Mouse (Mus musculus): Measurements from ENCODE around the gene Nfkbie. TPM values are rescaled to one million over a fixed set of nuclear protein-coding genes. Genes with fewer than 3 reads are reported as not detected.

The Nfkbie gene
- polyA plus RNA-seq, 2 experiments, result 3.6 to 4.0 TPM

- Histone ChIP-seq H3K4me1 (ENCODE audit: control insufficient read depth, insufficient read depth, low read length) (peaks cover 5% of the 10 kb centered on the region; the same call in 1 of the 2 replicates), H3K27me3 (ENCODE audit: control insufficient read depth, insufficient read depth, low read length) (no peaks in the 10 kb centered on the region), H3K27ac (replicated peaks; ENCODE audit: low read depth, low read length) (no peak overlapping the region), H3K36me3 (ENCODE audit: control insufficient read depth, insufficient read depth, low read length) (peaks cover 42% of the 10 kb centered on the region), H3K9ac (ENCODE audit: low read depth, low read length, severe bottlenecking) (no peak overlapping the region), H3K4me2 (replicated peaks; ENCODE audit: low read depth, low read length, severe bottlenecking) (no peak overlapping the region), H3K4me3 (replicated peaks; ENCODE audit: low read length) (no peak overlapping the region), H3K9me3 (ENCODE audit: control insufficient read depth, low read length) (no peaks in the 10 kb centered on the region)
- no peak for ATAC-seq (ENCODE audit: low FRiP score, low read depth)
- TF ChIP-seq POLR2A (IDR thresholded peaks at IDR 0.05; ENCODE audit: borderline replicate concordance, extremely low read depth, insufficient read depth, insufficient read length), result no peak
- 67% methylated on average over 12 of the region's 12 CpGs for WGBS
- no peak for DNase-seq (ENCODE audit: low spot score)
Measured at GRCm38 (mm10) chr17:45518766-45519475, 36.6 kb upstream of the Nfkbie start.

- H3K27ac ChIP-seq (replicated peaks; ENCODE audit: low read depth, low read length), result no peak overlapping the region
- peaks cover 42% of the 10 kb centered on the region for H3K36me3 ChIP-seq (ENCODE audit: control insufficient read depth, insufficient read depth, low read length)
- peaks cover 5% of the 10 kb centered on the region; the same call in 1 of the 2 replicates for H3K4me1 ChIP-seq (ENCODE audit: control insufficient read depth, insufficient read depth, low read length)
- no peak overlapping the region for H3K4me2 ChIP-seq (replicated peaks; ENCODE audit: low read depth, low read length, severe bottlenecking)
- 56% methylated on average over 11 of the region's 11 CpGs for WGBS
- H3K4me3 ChIP-seq (replicated peaks; ENCODE audit: low read length), result no peak overlapping the region
- ATAC-seq (ENCODE audit: low FRiP score, low read depth) (no peak), DNase-seq (ENCODE audit: low spot score) (no peak)
- H3K9ac ChIP-seq (ENCODE audit: low read depth, low read length, severe bottlenecking), result no peak overlapping the region
- no peaks in the 10 kb centered on the region for H3K27me3 ChIP-seq (ENCODE audit: control insufficient read depth, insufficient read depth, low read length)
- TF ChIP-seq POLR2A (IDR thresholded peaks at IDR 0.05; ENCODE audit: borderline replicate concordance, extremely low read depth, insufficient read depth, insufficient read length), result no peak
- H3K9me3 ChIP-seq (ENCODE audit: control insufficient read depth, low read length), result no peaks in the 10 kb centered on the region
Measured at GRCm38 (mm10) chr17:45520136-45520535, 35.4 kb upstream of the Nfkbie start.

- DNase-seq (ENCODE audit: low spot score), result peak; percentile 71
- no peak for TF ChIP-seq POLR2A (IDR thresholded peaks at IDR 0.05; ENCODE audit: borderline replicate concordance, extremely low read depth, insufficient read depth, insufficient read length)
- WGBS, result under 1% methylated on average over 20 of the region's 21 CpGs
- Histone ChIP-seq H3K9ac (ENCODE audit: low read depth, low read length, severe bottlenecking) (peak within 1 kb of the TSS; percentile 55), H3K27me3 (ENCODE audit: control insufficient read depth, insufficient read depth, low read length) (no peaks in the 10 kb centered on the region), H3K4me3 (replicated peaks; ENCODE audit: low read length) (peak within 1 kb of the TSS; percentile 35), H3K27ac (replicated peaks; ENCODE audit: low read depth, low read length) (no peak within 1 kb of the TSS), H3K4me2 (replicated peaks; ENCODE audit: low read depth, low read length, severe bottlenecking) (peak within 1 kb of the TSS; percentile 69), H3K4me1 (ENCODE audit: control insufficient read depth, insufficient read depth, low read length) (peaks cover 5% of the 10 kb centered on the region; the same call in 1 of the 2 replicates), H3K9me3 (ENCODE audit: control insufficient read depth, low read length) (no peaks in the 10 kb centered on the region), H3K36me3 (ENCODE audit: control insufficient read depth, insufficient read depth, low read length) (peaks cover 25% of the 10 kb centered on the region)
- peak; percentile 77 for ATAC-seq (ENCODE audit: low FRiP score, low read depth)
Measured at GRCm38 (mm10) chr17:45523263-45523662, 32.2 kb upstream of the Nfkbie start, which contains the start of gene Tcte1. Gene Tcte1 (plus strand): TSS chr17:45523434.

- peaks cover 9% of the 10 kb centered on the region for H3K27me3 ChIP-seq (ENCODE audit: control insufficient read depth, insufficient read depth, low read length)
- H3K9me3 ChIP-seq (ENCODE audit: control insufficient read depth, low read length), result no peaks in the 10 kb centered on the region
- TF ChIP-seq POLR2A (IDR thresholded peaks at IDR 0.05; ENCODE audit: borderline replicate concordance, extremely low read depth, insufficient read depth, insufficient read length), result no peak
- H3K4me1 ChIP-seq (ENCODE audit: control insufficient read depth, insufficient read depth, low read length), result peaks cover 5% of the 10 kb centered on the region; the same call in 1 of the 2 replicates
- H3K4me3 ChIP-seq (replicated peaks; ENCODE audit: low read length), result no peak overlapping the region
- WGBS, result 27% methylated on average over 4 of the region's 4 CpGs
- no peak overlapping the region for H3K27ac ChIP-seq (replicated peaks; ENCODE audit: low read depth, low read length)
- H3K36me3 ChIP-seq (ENCODE audit: control insufficient read depth, insufficient read depth, low read length), result peaks cover 8% of the 10 kb centered on the region
- no peak overlapping the region for H3K9ac ChIP-seq (ENCODE audit: low read depth, low read length, severe bottlenecking)
- DNase-seq (ENCODE audit: low spot score) (no peak), ATAC-seq (ENCODE audit: low FRiP score, low read depth) (no peak)
- H3K4me2 ChIP-seq (replicated peaks; ENCODE audit: low read depth, low read length, severe bottlenecking), result no peak overlapping the region
Measured at GRCm38 (mm10) chr17:45524961-45525360, 30.5 kb upstream of the Nfkbie start.

GRCm38 (mm10) chr17:45526571-45526970 is 28.9 kb upstream of the Nfkbie start:
- ATAC-seq (ENCODE audit: low FRiP score, low read depth), result no peak
- H3K27me3 ChIP-seq (ENCODE audit: control insufficient read depth, insufficient read depth, low read length), result peaks cover 17% of the 10 kb centered on the region
- DNase-seq (ENCODE audit: low spot score), result no peak
- TF ChIP-seq POLR2A (IDR thresholded peaks at IDR 0.05; ENCODE audit: borderline replicate concordance, extremely low read depth, insufficient read depth, insufficient read length), result no peak
- H3K9me3 ChIP-seq (ENCODE audit: control insufficient read depth, low read length), result no peaks in the 10 kb centered on the region
- WGBS, result 20% methylated on average over 5 of the region's 5 CpGs
- no peak overlapping the region for H3K27ac ChIP-seq (replicated peaks; ENCODE audit: low read depth, low read length)
- H3K9ac ChIP-seq (ENCODE audit: low read depth, low read length, severe bottlenecking), result no peak overlapping the region
- no peaks in the 10 kb centered on the region for H3K36me3 ChIP-seq (ENCODE audit: control insufficient read depth, insufficient read depth, low read length)
- no peak overlapping the region for H3K4me3 ChIP-seq (replicated peaks; ENCODE audit: low read length)
- H3K4me1 ChIP-seq (ENCODE audit: control insufficient read depth, insufficient read depth, low read length), result peaks cover 5% of the 10 kb centered on the region; the same call in 1 of the 2 replicates
- H3K4me2 ChIP-seq (replicated peaks; ENCODE audit: low read depth, low read length, severe bottlenecking), result no peak overlapping the region

Data from limb, embryonic 14.5 days (tissue).